Mouse (Mus musculus) midbrain, embryonic 16.5 days (tissue): ENCODE results near the gene Prm3. TPM values are rescaled to one million over a fixed set of nuclear protein-coding genes. Genes with fewer than 3 reads are reported as not detected.

Source experiments
- ATAC-seq: fragments of 200-750 bp; cut with Nextera tagmentation; 2 replicates; pipeline ENCODE4 v1.8.0; 2017; ENCODE audit warnings: moderate TSS enrichment
- H3K27ac ChIP-seq: fragments of 300-500 bp; sonication (generic); 2 replicates; pipeline ENCODE4 v1.5.1; 2014; ENCODE audit warnings: mild to moderate bottlenecking, low read length, mixed read lengths
- H3K27me3 ChIP-seq: fragments of 300-500 bp; sonication (generic); 2 replicates; pipeline ENCODE4 v1.6.1; 2014; ENCODE audit warnings: low read depth, low read length, mixed read lengths; ENCODE audit not compliant: control insufficient read depth, insufficient read depth
- H3K36me3 ChIP-seq: fragments of 300-500 bp; sonication (generic); 2 replicates; pipeline ENCODE4 v1.6.1; 2014; ENCODE audit warnings: mild to moderate bottlenecking, low read length, moderate library complexity, mixed read lengths; ENCODE audit not compliant: control insufficient read depth, insufficient read depth
- H3K4me1 ChIP-seq: fragments of 300-500 bp; sonication (generic); 2 replicates; pipeline ENCODE4 v1.6.1; 2014; ENCODE audit warnings: mild to moderate bottlenecking, low read length, mixed read lengths; ENCODE audit not compliant: control insufficient read depth, insufficient read depth
- H3K4me2 ChIP-seq: fragments of 300-500 bp; sonication (generic); 2 replicates; pipeline ENCODE4 v1.6.1; 2014; ENCODE audit warnings: mild to moderate bottlenecking, low read length, mixed read lengths
- H3K4me3 ChIP-seq: fragments of 300-500 bp; sonication (generic); 2 replicates; pipeline ENCODE4 v1.5.1; 2014; ENCODE audit warnings: low read depth, mild to moderate bottlenecking, low read length, moderate library complexity, mixed read lengths
- H3K9ac ChIP-seq: fragments of 300-500 bp; sonication (generic); 2 replicates; pipeline ENCODE4 v1.6.1; 2014; ENCODE audit warnings: low read depth, low read length, mixed read lengths
- H3K9me3 ChIP-seq: fragments of 300-500 bp; sonication (generic); replicated peaks from 2 replicates; pipeline ENCODE4 v1.6.1; 2014; ENCODE audit warnings: mild to moderate bottlenecking, low read length, mixed read lengths; ENCODE audit not compliant: control insufficient read depth, poor library complexity, severe bottlenecking
- WGBS: fragments of 180-500 bp; shearing (Covaris S2); extraction: QIAGEN DNeasy Blood & Tissue Kit; methylation state at CpG from one replicate; pipeline ENCODE4 v1.1.7; 2014; 5-methylcytosine and 5-hydroxymethylcytosine counted together
- polyA plus RNA-seq: library from polyadenylated mRNA; unstranded; fragments of >200 nt; fragmentation: Nextera tagmentation; extraction: Ambion mirVana; gene quantifications from 2 replicates; pipeline ENCODE4 v1.2.1, GENCODE M21; 2015

The Prm3 gene
- polyA plus RNA-seq, 1 experiment from 2014 or later, result not detected

DNA sequence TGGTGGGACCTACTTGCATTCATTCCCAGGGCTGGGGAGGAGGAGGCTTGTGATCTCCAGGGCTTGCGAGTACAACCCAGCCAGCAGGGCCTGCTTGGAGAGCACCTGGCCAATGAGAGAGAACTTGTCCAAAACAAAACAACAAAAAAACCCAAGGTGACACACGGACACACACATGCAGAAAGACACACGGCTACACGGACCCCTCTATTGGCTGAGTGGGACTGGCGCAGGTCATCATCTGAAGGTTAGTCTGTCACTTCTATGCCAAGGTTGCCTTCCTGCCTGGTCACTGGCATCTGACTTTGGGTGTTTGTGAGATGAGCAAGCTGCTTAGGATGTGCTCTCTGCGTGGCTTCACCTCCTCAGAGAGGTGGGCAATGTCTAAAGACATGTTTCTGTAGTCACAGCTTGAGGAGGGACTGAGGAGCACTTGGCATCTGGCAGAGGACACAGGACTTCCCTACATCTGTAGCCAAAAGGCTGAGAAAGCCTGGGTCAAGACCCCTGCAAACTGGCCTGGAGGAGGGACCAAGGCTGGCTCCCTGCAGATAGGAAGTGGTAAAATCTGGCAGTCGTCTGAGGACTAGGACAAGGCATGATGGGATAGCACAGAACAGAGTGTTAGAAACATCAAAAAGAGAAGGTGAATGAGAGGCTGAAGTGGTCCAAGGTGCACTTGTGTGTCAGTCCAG lies 37.2 kb upstream of the Prm3 start:
- Histone ChIP-seq H3K9me3 (no peaks in the 10 kb centered on the region), H3K27me3 (no peaks in the 10 kb centered on the region), H3K4me2 (no peak overlapping the region), H3K9ac (no peak overlapping the region), H3K36me3 (no peaks in the 10 kb centered on the region), H3K4me3 (no peak overlapping the region), H3K4me1 (no peaks in the 10 kb centered on the region), H3K27ac (no peak overlapping the region)
- no peak for ATAC-seq
- 81% methylated on average over 7 of the region's 7 CpGs for WGBS

DNA sequence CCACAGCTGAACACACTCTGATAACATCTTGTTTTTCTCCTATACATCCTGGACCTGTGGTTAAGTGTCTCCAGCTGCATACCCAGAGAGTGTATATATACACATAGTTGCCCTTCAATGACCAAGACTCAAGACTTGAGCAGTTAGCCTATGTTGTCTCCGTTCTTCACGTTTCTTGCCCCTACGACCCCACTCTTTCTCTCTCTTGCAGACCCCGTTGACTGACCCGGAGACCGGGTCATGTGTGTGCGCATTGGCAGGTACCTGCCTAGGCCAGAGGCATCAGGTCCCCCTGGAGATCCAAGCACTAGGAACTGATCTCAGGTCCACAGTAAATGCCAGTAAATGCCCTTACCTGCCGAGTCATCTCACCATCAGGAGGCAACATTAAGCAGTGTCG lies 36.6 kb upstream of the Prm3 start:
- Histone ChIP-seq H3K27ac (no peak overlapping the region), H3K36me3 (no peaks in the 10 kb centered on the region), H3K4me3 (no peak overlapping the region), H3K9ac (no peak overlapping the region), H3K9me3 (no peaks in the 10 kb centered on the region), H3K4me1 (no peaks in the 10 kb centered on the region), H3K27me3 (no peaks in the 10 kb centered on the region), H3K4me2 (no peak overlapping the region)
- 91% methylated on average over 9 of the region's 9 CpGs for WGBS
- no peak for ATAC-seq

DNA sequence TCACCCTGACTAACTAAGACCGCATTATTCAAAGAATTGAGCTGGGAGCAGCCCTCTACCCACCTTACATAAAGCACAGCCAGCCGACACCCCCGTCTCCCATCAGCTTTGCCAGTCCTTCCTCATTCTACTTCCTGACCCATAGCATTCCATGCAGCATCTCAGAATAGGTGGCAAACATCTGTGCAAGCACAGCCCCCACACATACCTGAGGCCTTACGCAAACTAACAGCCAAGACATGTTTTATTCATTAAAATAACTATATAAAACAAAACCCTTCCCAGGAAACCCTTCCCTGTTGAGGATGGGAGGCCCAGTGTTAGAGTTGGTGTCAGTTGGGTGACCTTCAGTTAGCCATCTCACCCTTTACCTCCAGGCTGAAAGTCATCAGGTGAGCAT lies 35.1 kb upstream of the Prm3 start:
- 87% methylated on average over 4 of the region's 4 CpGs for WGBS
- Histone ChIP-seq H3K36me3 (no peaks in the 10 kb centered on the region), H3K27me3 (no peaks in the 10 kb centered on the region), H3K27ac (no peak overlapping the region), H3K4me2 (no peak overlapping the region), H3K4me1 (no peaks in the 10 kb centered on the region), H3K4me3 (no peak overlapping the region), H3K9ac (no peak overlapping the region), H3K9me3 (no peaks in the 10 kb centered on the region)
- ATAC-seq, result no peak

DNA sequence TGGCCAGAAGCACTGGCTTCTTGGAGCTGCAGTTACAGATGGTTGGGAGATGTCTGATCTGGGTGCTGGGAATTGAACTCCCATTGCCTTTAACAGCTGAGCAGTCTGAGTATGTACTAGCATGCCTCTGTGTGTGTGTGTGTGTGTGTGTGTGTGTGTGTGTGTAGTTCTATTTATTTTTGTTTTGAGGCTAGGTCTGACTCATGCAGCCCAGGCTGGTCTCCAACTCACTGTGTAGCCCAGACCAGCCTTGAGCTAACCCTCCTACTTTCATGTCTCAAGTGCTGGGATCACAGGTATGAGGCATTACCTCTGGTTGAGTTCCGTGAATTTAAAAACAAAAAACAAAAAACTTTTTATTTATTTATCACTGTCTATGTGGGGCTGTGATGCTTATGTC lies 33.8 kb upstream of the Prm3 start:
- no peak overlapping the region for H3K9ac ChIP-seq
- H3K4me3 ChIP-seq, result no peak overlapping the region
- no peak overlapping the region for H3K27ac ChIP-seq
- no peak overlapping the region for H3K4me2 ChIP-seq
- H3K36me3 ChIP-seq, result no peaks in the 10 kb centered on the region
- WGBS, result 90% methylated on average over 1 of the region's 1 CpGs
- no peaks in the 10 kb centered on the region for H3K4me1 ChIP-seq
- ATAC-seq, result no peak
- H3K9me3 ChIP-seq, result no peaks in the 10 kb centered on the region
- no peaks in the 10 kb centered on the region for H3K27me3 ChIP-seq

DNA sequence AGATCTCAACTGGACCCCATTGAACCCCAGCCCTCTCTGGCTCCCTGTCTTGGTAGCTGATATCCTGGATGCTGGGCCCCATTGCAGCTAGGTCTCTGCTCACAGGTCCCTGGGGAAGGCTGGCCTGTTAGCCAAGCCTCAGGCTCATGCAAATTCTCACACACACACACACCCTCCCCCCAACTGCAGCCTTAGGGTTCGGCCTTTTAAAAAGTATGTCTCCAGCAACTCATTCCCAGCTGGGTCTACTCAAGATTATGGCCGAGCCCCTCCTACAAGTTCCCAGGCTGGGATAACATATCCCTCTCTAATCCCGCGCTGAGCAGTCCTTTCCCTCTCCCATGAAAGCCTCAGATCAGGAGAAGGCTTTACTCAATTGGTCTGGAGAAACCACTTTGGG lies 30.7 kb upstream of the Prm3 start:
- no peaks in the 10 kb centered on the region for H3K27me3 ChIP-seq
- 78% methylated on average over 4 of the region's 4 CpGs for WGBS
- no peaks in the 10 kb centered on the region for H3K4me1 ChIP-seq
- H3K27ac ChIP-seq, result no peak overlapping the region
- no peak overlapping the region for H3K9ac ChIP-seq
- no peaks in the 10 kb centered on the region for H3K9me3 ChIP-seq
- no peak overlapping the region for H3K4me3 ChIP-seq
- ATAC-seq, result no peak
- no peak overlapping the region for H3K4me2 ChIP-seq
- no peaks in the 10 kb centered on the region for H3K36me3 ChIP-seq

DNA sequence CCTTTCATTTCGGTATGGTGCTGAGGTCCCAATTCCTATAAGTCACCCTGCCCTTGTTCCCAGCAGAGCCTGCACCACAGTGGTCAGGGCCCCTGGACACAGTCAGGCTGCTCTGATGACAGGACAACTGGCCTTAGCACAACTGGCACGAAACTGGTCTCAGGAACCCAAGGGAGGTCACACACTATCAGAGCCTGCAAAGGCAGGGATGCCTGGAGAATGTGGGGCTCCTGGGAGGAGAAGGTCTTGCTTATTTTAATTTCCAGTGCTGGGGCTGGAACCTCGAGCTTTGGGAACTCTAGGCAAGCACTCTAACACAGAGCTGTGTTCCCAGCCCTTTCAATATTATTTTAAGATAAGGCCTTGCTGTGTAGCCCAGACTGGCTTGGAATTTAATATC lies 29.3 kb upstream of the Prm3 start:
- ATAC-seq, result no peak
- Histone ChIP-seq H3K9ac (no peak overlapping the region), H3K27ac (no peak overlapping the region), H3K27me3 (no peaks in the 10 kb centered on the region), H3K4me2 (no peak overlapping the region), H3K4me3 (no peak overlapping the region), H3K4me1 (no peaks in the 10 kb centered on the region), H3K36me3 (no peaks in the 10 kb centered on the region), H3K9me3 (no peaks in the 10 kb centered on the region)
- WGBS, result 67% methylated on average over 3 of the region's 3 CpGs

DNA sequence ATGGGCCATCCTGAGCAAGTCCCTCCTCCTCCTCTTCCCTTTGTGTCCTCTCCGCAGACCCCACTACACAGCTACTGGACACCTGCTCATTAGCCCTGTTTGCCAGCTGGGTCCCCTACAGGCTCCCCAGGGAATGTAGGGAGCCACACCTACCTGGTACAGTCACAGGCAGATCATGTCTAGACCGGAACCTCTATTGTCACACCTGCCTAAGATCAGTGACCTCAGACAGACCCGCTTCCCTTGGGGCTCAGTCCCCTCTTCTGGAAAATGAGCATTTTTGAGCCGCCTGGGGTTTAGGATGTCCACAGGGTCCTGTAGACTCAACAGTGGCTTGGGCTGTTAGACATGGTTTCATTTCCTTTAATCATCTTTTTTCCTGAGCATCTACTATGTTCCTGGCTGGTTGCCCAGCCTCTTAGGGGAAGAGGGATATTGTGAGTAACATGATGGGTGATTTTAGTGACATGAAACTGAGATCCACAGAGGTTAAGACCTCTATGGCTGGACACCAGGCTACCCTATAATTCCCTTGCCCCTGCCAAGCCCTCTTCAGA lies 27.9 kb upstream of the Prm3 start:
- Histone ChIP-seq H3K4me1 (no peaks in the 10 kb centered on the region), H3K27me3 (no peaks in the 10 kb centered on the region), H3K4me2 (no peak overlapping the region), H3K4me3 (no peak overlapping the region), H3K36me3 (no peaks in the 10 kb centered on the region), H3K9ac (no peak overlapping the region), H3K27ac (no peak overlapping the region), H3K9me3 (no peaks in the 10 kb centered on the region)
- 82% methylated on average over 4 of the region's 4 CpGs for WGBS
- ATAC-seq, result no peak

DNA sequence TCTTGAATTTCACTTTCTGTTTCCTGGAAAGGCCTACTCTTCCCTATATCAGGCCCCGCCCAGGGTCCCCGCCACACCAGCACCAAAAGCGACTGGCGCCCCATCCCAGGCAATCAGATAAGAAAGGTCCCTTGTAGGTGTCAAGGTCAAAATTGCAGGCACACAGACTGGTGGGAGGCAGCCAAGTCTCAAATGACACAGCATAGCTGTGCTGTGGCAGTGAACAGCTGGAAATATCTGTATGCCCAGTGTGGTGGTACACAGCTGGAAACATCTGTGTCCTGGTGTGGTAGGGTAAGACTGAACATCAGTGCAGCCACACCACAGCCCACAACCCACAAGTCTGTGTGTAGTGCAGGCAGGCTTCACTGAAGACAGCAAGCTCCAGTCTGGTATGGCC lies 24.1 kb upstream of the Prm3 start:
- H3K27ac ChIP-seq, result no peak overlapping the region
- ATAC-seq, result no peak
- H3K4me1 ChIP-seq, result no peaks in the 10 kb centered on the region
- no peaks in the 10 kb centered on the region for H3K9me3 ChIP-seq
- no peaks in the 10 kb centered on the region for H3K27me3 ChIP-seq
- 93% methylated on average over 4 of the region's 4 CpGs for WGBS
- H3K4me2 ChIP-seq, result no peak overlapping the region
- no peak overlapping the region for H3K4me3 ChIP-seq
- no peak overlapping the region for H3K9ac ChIP-seq
- no peaks in the 10 kb centered on the region for H3K36me3 ChIP-seq

DNA sequence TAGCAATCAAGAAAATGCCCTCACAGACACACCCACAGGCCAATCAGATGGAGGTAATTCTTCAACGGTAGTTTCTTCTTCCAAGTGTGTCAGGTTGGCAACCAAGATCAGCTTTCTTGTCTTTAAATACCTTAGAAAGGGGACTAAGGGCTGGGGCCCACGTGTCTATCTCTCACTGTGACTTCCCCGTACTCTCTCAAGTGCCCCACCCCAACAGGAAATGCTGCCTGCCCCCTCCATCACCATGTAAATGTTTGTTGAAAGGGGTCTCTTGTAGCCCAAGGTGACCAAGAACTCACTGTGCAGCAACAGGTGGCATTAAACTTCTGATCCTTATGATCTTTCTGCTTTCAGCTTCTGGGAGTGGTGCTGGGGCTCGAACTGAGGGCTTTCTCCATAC lies 23.0 kb upstream of the Prm3 start:
- WGBS, result 81% methylated on average over 4 of the region's 4 CpGs
- no peaks in the 10 kb centered on the region for H3K4me1 ChIP-seq
- H3K9ac ChIP-seq, result no peak overlapping the region
- no peak for ATAC-seq
- no peaks in the 10 kb centered on the region for H3K9me3 ChIP-seq
- no peaks in the 10 kb centered on the region for H3K27me3 ChIP-seq
- H3K4me3 ChIP-seq, result no peak overlapping the region
- no peaks in the 10 kb centered on the region for H3K36me3 ChIP-seq
- no peak overlapping the region for H3K4me2 ChIP-seq
- no peak overlapping the region for H3K27ac ChIP-seq
